Mouse (Mus musculus) natural killer cell, adult 2 months (primary cell): ENCODE measurements at regions not wholly inside any gene's neighbourhood (a gene's known extent, or its start where the extent isn't known, plus 50 kb on each side); places are given as distances from the start of the nearest gene placed in this dataset.

Experiments used
- DNase-seq, 2 experiments: peaks; one replicate each; pipeline ENCODE4 v3.0.0; 2022; ENCODE audit warnings: low spot score in 2 of 2

DNA sequence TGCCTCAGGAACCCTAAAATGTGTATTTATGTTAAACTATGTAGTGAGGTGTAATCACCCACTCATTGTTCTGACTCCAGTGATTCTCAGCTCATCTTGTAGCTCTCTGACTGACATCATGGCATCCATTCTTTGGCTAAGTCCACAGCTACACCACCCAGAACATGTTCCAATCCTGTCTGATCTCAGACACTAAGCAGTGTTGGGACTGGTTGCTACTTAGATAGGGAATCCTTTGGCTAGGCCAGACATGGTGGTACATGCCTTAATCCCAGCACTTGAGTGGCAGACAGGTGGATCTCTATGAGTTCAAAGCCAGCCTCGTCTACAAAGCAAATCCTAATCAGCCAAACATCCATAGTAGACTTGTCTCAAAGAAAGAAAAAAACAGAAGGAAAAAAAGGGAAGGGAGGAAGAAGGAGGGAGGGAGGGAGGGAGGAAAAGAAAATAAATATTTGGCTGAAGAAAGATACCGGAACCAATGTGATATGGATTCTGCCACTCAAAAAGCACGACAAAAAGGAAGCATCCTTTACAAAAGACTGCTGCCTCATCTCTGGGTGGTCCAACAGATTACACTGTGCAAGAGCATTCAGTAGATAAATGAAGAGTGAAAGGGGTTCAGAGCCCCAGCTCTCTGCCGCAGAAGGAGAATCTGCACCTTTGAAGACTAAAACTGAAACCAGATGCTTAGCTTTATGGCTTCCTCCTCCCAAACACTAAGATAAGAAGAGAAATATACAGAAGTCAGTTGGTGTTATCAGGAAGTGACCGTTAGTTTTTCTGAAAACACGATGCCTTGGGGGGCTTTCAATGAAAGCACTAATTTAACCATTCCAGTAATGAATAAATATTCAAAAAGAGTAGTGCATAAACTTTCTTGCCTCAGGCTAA lies 51.5 kb upstream of the Med13 start:
- no peak for DNase-seq

DNA sequence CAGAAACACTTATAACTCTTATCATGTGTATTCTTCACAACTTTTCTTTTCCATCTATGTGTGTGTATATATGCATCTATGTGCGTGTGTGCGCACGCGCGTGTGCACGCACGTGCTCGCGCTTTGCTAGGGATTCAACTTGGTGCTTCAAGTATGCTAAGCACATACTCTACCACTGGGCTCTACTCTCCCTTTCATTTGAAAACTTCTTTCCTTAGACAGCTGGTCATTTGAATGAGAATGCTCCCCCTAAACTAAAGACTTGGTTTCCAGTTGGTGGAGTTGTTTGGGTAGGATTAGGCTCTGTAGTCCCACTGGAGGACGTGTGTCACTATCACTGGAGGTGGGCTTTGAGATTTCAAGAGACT lies 52.2 kb upstream of the Med13 start:
- DNase-seq: no peak

DNA sequence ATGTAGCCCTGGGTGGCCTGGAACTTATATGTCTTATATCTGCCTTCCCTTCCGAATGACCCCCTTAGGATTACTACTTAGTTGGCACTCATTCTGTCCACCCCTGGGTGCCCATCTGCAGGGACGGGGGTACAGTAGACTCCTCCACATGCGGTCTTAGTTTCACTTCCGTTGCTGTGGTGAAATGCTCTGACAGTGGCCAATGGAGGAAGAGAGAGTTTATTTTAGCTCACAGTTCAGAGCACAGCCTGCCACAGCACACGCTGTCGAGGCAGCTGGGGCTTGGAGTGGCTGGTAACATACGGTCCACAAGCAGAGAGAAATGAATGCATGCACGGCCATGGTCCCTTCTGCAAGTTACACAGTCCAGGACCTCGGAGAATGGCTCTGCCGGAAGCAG lies 53.1 kb upstream of the Med13 start:
- peak in 1 of 2 experiments; percentile 37 for DNase-seq

DNA sequence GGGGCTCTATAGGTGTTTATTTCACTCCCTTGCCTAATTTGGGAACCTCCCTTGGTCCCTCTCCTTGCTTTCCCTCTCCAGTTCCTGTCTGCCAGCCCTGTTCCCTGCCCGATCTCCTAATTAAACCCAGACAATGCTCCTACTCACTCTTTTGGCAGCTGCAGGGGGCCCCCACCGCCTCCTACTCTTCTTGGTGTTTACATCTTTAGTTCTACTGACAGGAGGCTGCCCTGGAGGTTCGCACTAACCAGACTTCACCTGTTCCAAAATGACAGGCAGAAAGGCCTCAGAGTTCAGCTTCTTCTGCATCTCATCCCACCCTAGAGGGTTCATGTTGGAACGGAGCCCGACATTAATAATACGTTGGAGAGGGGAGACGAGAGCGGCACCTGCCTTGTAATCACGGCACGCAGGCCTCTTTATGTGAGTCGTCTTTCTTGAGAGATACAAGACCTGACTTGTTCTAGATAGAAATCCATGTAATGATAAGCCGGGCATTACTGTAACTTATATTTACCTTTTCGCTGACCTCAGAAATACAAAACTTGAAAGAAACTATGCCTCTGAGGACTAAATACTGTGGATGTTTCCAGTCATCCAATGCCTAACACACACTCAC lies 55.5 kb upstream of the Med13 start:
- DNase-seq: no peak

DNA sequence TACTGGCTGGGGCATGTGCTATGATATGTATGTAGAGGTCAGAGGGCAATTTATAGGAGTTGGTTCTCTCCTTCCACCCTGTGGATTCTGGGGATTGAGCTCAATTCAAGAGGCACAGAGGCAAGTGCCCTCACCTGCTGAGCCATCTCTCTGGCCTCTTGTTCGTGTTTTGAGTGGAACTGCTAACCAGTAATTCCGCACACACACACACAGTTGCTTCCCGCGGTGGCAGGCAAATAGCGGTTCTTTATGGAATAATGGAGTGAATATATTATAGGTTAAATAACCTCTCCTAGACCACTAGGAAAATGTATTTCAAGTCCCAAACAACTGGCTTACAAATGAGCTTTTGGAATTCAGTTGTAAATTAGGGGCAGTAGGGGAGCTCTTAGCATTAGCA lies 59.1 kb upstream of the Med13 start:
- no peak for DNase-seq

DNA sequence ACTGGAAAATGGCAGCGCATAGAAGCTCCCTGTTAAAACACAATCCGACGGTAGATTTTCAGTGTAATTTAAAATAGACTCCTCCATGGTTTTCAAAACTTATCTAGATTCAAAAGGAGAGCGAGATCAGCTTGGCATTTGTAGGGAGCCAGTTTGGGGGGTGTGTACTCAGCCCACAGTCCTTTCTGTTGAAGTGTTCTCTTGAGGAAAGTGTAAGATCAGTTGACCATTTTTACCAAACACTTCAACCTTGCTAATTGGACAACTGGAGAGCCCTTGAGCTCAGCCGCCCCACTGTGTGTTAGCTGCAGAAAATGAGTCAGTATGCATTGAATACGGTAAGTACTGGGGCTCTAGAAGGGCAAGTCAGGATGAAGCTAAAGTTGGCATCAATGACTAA lies 59.8 kb upstream of the Med13 start:
- no peak for DNase-seq

DNA sequence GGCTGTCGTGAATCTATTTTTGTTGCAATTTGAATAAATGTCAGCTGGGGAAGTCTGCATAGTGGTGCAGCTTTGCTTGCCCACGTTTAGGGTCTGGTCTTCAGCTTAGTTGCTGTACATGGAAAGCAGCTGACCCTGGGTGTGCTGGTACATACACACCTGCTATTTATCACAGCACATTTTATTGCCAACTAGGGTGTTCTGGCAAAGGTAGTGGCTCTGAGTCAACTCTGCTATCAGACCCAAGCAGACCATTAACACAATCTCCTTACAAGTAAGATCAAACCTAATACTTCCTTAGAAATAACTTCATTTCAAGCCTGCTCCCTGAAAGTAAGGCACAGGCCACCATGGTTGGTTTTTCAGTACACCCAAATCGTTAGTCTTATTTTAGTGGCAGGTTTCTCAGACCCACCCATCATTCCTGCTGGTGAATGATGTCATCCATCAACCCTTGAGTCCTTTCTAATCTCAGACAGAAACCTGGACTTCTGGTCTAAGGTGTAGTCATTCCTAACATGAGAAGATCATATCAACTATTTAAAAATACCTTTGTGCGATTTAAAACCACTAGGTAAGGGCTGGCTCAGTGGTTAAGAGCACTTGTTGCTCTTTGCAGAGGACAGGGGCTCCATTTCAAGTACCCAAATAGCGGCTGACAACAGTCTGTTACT lies 62.5 kb upstream of the Med13 start:
- no peak for DNase-seq

DNA sequence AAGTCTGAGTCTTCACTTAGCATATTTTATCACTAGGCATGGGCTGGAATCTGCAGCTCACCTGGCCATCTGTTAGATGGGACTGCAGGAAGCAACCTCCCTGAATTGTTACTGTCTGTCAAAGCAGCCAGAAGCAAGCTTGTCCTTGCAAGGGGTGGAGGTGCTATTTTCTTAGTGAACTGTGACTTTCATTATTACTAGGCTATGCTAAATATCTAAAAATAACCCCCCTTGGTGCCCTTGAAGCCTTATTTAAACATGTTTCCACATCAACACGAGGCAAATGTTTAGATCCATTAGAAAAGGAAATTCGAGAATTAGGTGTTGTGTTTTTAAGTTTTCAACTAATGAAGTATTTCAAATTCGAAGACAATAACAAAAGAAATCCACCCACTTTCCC lies 55.5 kb upstream of the Rnft1 start:
- peak in 1 of 2 experiments; percentile 53 for DNase-seq

DNA sequence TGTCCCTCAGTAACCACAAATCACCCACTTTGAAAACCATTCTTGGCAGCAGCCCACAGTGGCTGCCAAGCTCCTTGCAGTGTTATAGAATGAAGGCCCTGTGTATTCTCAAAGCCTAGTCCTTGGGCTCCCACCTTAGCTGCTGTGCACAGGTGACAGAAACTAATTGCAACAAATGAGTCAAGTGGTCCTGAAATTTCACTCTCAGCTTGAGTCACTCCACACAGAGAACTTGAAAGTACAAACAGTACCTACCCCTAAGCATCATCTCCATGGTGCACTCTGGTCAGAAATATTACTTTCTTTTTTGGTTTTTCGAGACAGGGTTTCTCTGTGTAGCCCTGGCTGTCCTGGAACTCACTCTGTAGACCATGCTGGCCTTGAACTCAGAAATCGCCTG lies 54.2 kb upstream of the Rnft1 start:
- DNase-seq: no peak

DNA sequence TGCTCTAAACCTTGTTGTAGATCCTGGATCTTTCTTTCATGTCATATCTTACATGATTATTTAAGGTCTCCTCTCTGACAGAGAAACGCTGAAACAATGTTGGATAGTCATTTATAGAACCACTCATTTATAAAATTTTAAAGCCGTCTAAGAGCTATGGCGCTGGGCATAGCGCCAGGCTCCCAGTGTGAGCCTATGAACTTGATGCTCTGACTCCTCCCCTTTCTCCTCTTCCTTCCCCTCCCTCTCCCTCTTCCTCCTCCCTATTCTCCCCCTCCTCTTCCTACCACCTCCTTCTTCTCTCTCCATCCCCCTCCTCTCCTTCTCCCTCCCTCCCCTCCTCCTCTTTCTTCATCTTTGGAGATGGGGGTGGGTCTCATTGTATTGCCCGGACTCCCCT lies 52.9 kb upstream of the Rnft1 start:
- no peak for DNase-seq

DNA sequence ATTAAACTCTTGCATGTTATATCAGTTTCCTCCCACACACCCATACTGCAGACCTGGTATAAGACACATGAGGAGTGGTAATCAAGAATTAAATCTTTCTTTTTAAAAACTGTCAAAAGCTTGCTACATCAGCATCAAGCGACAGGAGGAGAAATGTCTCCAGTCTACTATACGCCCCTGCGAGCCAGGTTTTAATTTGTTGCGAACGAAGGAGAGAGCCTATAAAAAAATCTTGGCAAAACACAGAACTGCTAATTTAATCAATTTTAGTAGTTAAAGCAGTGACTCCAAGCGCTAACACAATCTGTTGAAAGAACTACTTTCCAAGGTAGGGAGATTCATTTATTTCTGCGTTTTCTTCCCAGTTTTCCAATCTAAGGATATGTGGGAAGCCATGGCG lies 50.4 kb upstream of the Rnft1 start:
- no peak for DNase-seq
